Mouse (Mus musculus): Measurements from ENCODE around the gene Tgif1. TPM values are rescaled to one million over a fixed set of nuclear protein-coding genes. Genes with fewer than 3 reads are reported as not detected.

Gene Tgif1
- polyA plus RNA-seq, 1 experiment from 2014 or later: 26.7 TPM

DNA sequence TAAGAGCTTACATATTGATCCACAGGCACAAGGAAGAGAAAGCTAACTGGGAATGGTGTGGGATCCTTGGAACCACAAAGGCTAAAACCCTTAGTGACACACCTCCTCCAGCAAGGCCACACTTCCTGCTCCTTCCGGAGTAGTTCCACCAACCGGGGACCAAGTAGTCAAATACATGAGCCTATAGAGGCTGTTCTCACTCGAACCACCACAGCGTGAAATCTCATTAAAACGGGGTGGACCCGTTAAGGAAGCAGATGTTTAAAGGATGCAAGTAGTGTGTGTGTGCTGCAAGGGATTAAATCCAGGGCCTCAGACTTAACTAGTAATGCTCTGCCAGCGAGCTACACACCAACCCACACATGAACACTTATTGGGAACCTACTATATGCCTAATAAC lies 27.8 kb upstream of the Tgif1 start:
- WGBS: 38% methylated on average over 7 of the region's 7 CpGs
- Histone ChIP-seq H3K27ac (replicated peaks) (no peak overlapping the region), H3K9ac (no peak overlapping the region), H3K4me3 (no peak overlapping the region), H3K27me3 (no peaks in the 10 kb centered on the region), H3K36me3 (no peaks in the 10 kb centered on the region), H3K9me3 (no peaks in the 10 kb centered on the region), H3K4me2 (no peak overlapping the region), H3K4me1 (replicated peaks) (no peaks in the 10 kb centered on the region)
- ATAC-seq (ENCODE audit: low read depth): no peak

DNA sequence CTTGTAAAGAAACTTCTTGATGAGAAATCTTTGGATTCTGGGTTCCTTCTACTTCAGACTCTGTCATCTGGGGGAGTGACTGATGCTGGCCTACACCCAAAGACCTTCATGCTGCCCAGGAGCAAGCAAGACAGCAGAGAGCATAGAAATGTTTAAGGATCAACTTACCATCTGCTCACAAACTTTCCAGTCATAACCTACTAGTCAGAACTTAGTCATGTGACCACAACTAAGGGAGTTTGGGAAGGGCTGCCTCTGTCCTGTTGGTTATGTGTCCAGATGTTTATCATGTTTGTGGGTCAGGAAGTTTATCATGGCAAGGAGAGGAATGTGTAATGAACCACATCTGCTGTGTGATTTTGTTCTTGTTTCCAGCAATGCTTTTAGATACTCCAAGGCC lies 24.9 kb upstream of the Tgif1 start:
- Histone ChIP-seq H3K4me2 (no peak overlapping the region), H3K27me3 (no peaks in the 10 kb centered on the region), H3K9me3 (no peaks in the 10 kb centered on the region), H3K9ac (no peak overlapping the region), H3K36me3 (no peaks in the 10 kb centered on the region), H3K4me1 (replicated peaks) (peaks cover 7% of the 10 kb centered on the region), H3K4me3 (no peak overlapping the region), H3K27ac (replicated peaks) (no peak overlapping the region)
- no peak for ATAC-seq (ENCODE audit: low read depth)

DNA sequence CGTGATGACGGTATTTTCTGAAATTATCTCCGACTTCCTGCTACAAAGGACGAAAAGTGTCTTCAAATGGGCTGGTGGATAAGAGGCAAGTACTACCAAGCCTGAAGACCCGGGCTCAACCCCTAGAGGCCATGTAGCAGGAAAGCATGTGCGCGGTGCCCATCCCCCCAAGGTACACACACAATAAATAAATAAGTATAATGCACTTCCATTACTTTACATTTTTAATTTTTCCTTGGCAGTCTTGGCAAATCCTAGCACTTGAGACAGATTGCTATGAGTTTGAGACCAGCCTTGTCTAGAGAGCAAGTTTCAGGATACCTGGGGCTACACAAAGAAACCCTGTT lies 20.4 kb upstream of the Tgif1 start:
- peaks cover 21% of the 10 kb centered on the region for H3K4me1 ChIP-seq (replicated peaks)
- no peaks in the 10 kb centered on the region for H3K27me3 ChIP-seq
- no peaks in the 10 kb centered on the region for H3K9me3 ChIP-seq
- H3K4me2 ChIP-seq: peak overlapping the region; percentile 54
- 57% methylated on average over 7 of the region's 7 CpGs for WGBS
- peak overlapping the region; percentile 18 for H3K4me3 ChIP-seq
- no peak for ATAC-seq (ENCODE audit: low read depth)
- no peaks in the 10 kb centered on the region for H3K36me3 ChIP-seq
- no peak overlapping the region for H3K27ac ChIP-seq (replicated peaks)
- no peak overlapping the region for H3K9ac ChIP-seq

DNA sequence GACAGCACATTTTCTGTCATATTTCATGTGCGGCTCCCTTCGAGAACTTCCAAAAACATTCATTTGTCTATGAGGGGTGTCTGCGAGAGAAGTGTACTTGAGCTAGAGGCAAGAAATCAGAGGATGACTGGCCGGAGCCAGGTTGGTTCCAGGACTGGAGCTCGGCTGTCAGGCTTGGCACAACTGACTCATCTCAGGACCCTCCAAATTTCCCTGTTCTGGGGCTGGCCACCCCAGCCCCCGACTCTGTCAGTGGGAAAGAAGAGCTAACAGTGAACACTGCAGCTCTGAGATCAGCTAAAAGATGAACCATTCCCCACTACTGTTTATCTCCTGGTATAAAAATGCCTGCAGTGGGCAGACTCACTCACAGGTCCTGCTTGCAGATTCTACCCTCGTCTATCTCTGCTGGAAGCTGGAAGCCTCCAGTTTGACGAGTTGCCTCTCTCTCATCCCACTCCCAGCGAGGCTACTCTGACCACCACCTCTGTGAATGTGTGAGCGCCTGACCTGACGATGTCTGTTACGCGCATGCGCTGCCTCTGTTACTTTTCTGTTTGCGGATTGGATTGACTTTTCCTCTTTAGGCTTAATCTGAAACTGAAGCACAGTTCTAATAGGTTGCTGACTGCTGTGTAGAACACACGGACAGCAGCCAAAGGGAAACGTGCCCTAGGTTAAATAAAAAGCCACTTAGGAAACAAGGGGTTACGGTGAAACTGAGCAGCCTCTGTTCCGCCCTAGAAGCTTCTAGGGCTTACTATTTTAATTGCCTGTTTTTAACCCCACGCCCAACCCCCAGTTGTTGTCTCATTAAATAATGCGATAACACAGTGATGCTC lies 19.8 kb upstream of the Tgif1 start:
- Histone ChIP-seq H3K27me3 (no peaks in the 10 kb centered on the region), H3K4me3 (peak overlapping the region; percentile 18), H3K27ac (replicated peaks) (peak overlapping the region; percentile 38), H3K9me3 (no peaks in the 10 kb centered on the region), H3K4me1 (replicated peaks) (peaks cover 21% of the 10 kb centered on the region), H3K36me3 (no peaks in the 10 kb centered on the region), H3K4me2 (peak overlapping the region; percentile 54), H3K9ac (peak overlapping the region; percentile 53)
- WGBS: 25% methylated on average over 21 of the region's 21 CpGs
- ATAC-seq (ENCODE audit: low read depth): peak; percentile 60; the same call in 1 of the 2 replicates

DNA sequence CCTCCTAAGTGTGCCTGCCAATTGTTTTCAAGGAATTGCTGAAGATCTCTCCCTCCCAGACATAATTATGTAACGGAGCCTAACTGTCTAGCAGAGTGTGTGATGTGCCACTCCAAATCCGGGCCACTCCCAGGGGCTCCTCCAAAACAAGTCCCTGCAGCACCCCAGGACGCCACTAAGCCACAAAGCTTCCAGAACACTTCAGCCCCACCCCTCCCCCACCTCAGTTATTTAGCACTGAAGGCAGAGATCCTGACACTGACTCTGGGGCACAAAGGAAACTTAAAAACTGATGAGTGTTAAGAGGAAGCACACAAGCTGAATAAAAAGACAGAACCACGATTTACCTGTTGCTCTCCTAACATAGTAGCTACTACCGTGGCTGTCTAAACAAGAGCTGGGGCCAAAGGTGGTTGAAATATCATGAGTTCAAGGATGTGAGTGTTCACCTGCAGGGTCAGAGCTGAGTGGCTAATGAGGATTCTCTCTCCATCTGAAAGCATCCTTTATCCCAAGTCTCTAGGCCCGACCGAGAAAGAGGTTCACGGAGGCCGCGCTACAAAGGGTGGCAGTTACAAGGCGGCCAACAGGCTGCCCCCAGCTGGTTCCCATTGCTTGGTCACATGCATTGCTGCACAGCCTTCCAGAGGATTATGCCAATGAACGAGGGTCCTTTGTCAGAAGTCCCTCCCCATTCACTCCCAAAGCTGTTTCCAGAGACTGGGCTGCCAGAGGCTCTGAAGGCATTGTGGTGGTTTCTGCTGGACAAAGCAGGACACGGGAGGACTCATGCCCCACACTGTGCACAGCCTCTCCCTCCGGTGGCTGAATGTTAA lies 19.0 kb upstream of the Tgif1 start:
- H3K36me3 ChIP-seq: no peaks in the 10 kb centered on the region
- WGBS: 4% methylated on average over 14 of the region's 14 CpGs
- H3K4me1 ChIP-seq (replicated peaks): peaks cover 21% of the 10 kb centered on the region
- 0 out of 2 replicates have a peak overlapping the region, but pooled peaks have one; percentile 18 for H3K4me3 ChIP-seq
- H3K9ac ChIP-seq: peak overlapping the region; percentile 53
- H3K27me3 ChIP-seq: no peaks in the 10 kb centered on the region
- peak overlapping the region; percentile 38 for H3K27ac ChIP-seq (replicated peaks)
- peak; percentile 87 for ATAC-seq (ENCODE audit: low read depth)
- H3K4me2 ChIP-seq: peak overlapping the region; percentile 54
- no peaks in the 10 kb centered on the region for H3K9me3 ChIP-seq

DNA sequence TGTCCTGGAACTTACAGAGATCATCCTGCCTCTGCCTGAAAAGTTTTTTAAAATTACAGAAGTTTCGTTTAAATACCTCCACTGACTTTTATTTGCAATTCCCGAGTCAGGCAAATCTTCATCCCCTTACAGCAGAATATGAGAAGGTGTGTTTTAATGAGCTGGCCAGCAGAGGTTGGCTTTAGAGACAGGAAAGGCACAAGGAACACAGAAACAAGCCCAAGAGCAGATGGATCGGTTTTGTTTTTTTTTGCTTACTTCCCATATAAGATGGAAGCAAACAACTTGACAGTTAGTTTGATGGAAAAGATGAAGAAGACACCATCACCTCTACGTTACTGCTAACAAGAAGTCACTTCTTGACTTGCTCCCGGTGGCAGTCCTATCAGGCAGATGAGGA lies 18.3 kb upstream of the Tgif1 start:
- H3K36me3 ChIP-seq: no peaks in the 10 kb centered on the region
- WGBS: 64% methylated on average over 5 of the region's 5 CpGs
- no peaks in the 10 kb centered on the region for H3K27me3 ChIP-seq
- no peak overlapping the region for H3K4me2 ChIP-seq
- H3K4me1 ChIP-seq (replicated peaks): peaks cover 21% of the 10 kb centered on the region
- ATAC-seq (ENCODE audit: low read depth): no peak
- no peak overlapping the region for H3K9ac ChIP-seq
- H3K27ac ChIP-seq (replicated peaks): no peak overlapping the region
- no peak overlapping the region for H3K4me3 ChIP-seq
- H3K9me3 ChIP-seq: no peaks in the 10 kb centered on the region

DNA sequence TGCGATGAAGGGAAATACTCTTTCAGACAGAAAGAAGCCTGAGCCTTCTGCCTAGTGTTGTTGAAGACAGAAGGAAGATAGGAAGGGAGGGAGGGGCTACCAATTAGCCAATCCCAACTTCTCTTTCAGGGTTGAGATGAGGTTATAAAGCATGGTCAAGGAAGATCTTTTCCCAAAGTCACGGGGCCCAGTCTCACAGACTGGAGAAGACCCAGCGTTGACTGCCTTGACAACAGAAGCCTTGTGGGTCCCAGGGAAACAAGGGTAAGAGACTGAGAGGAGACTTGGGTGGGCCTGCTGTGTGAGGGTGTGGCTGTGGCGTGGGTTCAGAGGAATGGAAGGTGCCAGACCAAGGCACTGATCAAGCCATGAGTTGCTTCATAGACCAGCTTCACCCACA lies 17.2 kb upstream of the Tgif1 start:
- Histone ChIP-seq H3K4me2 (no peak overlapping the region), H3K27ac (replicated peaks) (no peak overlapping the region), H3K27me3 (no peaks in the 10 kb centered on the region), H3K9ac (no peak overlapping the region), H3K36me3 (no peaks in the 10 kb centered on the region), H3K9me3 (no peaks in the 10 kb centered on the region), H3K4me3 (no peak overlapping the region), H3K4me1 (replicated peaks) (peaks cover 21% of the 10 kb centered on the region)
- WGBS: 93% methylated on average over 4 of the region's 4 CpGs
- ATAC-seq (ENCODE audit: low read depth): no peak

DNA sequence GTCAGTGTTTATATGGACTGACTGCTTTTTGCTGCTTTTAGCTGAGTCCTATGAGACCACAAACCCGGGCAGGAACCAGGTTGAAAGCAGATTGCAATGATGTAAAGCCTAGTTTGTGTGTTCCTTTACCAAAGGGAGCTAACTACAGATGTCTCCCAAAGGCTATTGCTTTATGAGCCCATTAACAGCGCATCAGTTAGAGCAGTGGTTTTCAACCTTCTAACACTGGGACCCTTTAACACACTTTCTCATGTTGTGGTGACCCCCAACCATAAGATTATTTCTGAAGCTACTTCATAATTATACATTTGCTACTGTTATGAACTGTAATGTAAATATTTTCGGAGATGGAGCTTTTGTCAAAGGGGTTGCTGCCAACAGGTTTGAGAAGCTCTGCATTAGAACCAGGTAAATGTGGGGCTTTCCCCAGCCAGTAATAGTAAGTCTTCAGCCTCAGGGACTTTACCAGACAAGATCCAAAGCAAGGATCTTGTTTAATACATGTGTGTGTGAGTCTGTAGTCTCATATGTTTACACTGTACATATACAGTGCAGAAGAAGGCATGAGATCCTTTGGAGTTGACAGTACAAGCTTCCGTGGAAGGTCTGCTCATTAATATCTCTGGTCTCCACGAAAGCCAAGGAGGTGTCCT lies 15.4 kb upstream of the Tgif1 start:
- Histone ChIP-seq H3K4me2 (no peak overlapping the region), H3K4me1 (replicated peaks) (peaks cover 19% of the 10 kb centered on the region), H3K27ac (replicated peaks) (no peak overlapping the region), H3K9me3 (no peaks in the 10 kb centered on the region), H3K9ac (no peak overlapping the region), H3K36me3 (no peaks in the 10 kb centered on the region), H3K4me3 (no peak overlapping the region), H3K27me3 (no peaks in the 10 kb centered on the region)
- no peak for ATAC-seq (ENCODE audit: low read depth)
- WGBS: 72% methylated on average over 5 of the region's 5 CpGs

DNA sequence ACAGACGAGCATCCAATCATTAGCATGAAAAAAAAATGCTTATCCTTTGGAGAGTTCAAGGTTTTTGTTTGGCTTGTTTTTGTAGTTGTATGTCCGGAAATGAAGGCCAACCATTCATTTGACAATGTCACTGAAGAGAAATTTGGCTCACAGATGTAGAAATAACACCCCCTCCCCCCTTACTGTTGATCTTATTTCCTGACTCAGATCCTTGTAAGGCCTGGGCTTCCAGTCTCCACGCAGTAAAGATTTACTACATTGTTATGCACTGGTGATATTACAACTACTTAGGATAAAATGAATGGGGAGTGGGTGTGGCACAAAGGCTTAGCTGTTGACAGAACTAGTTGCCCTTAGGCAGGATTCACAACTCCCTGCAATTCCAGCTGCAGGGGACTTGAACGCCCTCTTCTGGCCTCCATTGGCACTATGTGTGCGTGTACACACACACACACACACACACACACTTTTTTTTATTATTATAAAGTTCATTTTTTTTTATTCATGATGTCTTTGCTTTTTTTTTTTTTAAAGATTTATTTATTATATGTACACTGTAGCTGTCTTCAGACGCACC lies 13.3 kb upstream of the Tgif1 start:
- Histone ChIP-seq H3K4me1 (replicated peaks) (no peaks in the 10 kb centered on the region), H3K9ac (no peak overlapping the region), H3K4me2 (no peak overlapping the region), H3K36me3 (peaks cover 3% of the 10 kb centered on the region; the same call in 1 of the 2 replicates), H3K27ac (replicated peaks) (no peak overlapping the region), H3K27me3 (no peaks in the 10 kb centered on the region), H3K9me3 (0 out of 2 replicates have a peak, but pooled peaks cover 4% of the 10 kb centered on the region), H3K4me3 (no peak overlapping the region)
- no peak for ATAC-seq (ENCODE audit: low read depth)
- WGBS: 92% methylated on average over 6 of the region's 6 CpGs

DNA sequence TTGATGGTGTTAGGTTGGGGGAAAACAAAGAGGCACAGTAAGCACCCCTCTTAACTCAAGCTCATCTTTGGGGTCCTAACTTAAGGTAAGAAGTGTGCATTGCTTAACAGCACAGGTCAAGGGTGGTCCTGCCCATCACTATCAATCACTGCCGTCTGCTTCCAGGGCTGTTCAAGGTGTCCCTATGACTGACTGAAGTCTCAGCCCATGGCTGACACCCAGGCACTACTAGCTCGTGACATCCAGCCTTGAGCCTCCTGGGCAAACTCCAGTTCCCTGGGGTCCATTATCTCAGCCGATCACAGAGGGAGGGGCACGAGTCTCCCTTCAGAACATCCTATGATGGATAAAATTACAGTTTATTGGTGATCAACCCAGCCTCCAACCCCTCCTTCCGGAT lies 12.7 kb upstream of the Tgif1 start:
- Histone ChIP-seq H3K27ac (replicated peaks) (no peak overlapping the region), H3K36me3 (peaks cover 3% of the 10 kb centered on the region; the same call in 1 of the 2 replicates), H3K4me2 (no peak overlapping the region), H3K4me1 (replicated peaks) (no peaks in the 10 kb centered on the region), H3K4me3 (no peak overlapping the region), H3K27me3 (no peaks in the 10 kb centered on the region), H3K9me3 (0 out of 2 replicates have a peak, but pooled peaks cover 4% of the 10 kb centered on the region), H3K9ac (no peak overlapping the region)
- WGBS: 80% methylated on average over 5 of the region's 5 CpGs
- ATAC-seq (ENCODE audit: low read depth): no peak

DNA sequence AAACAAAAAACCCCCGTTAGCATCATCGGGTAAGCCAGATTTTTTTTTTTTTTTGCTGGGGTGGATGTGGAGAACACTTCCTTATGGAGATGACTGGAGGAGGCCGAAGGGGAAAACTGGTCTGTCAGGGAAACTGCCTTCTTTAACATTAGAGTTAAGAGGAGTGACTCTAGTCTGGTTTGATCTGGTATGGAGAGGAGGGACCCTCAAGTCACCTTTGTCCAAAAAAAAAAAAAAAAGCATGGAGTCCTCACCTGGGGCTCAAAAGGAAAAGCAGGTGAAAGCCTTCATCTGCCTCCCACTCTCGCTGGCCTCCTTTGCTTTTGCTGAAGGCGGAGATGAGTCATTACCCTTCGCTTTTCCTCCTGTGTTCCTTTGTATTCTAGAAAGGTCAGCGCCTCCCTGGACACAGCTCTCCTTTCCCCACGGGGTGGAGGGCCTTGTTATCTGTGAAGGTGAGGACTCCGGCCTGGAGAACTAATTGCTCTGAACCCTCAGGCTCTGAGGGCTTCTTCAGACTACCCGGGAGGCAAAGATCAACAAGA lies 11.8 kb upstream of the Tgif1 start:
- peaks cover 3% of the 10 kb centered on the region; the same call in 1 of the 2 replicates for H3K36me3 ChIP-seq
- WGBS: 82% methylated on average over 10 of the region's 10 CpGs
- no peaks in the 10 kb centered on the region for H3K4me1 ChIP-seq (replicated peaks)
- 0 out of 2 replicates have a peak, but pooled peaks cover 4% of the 10 kb centered on the region for H3K9me3 ChIP-seq
- no peak overlapping the region for H3K9ac ChIP-seq
- H3K27me3 ChIP-seq: no peaks in the 10 kb centered on the region
- no peak for ATAC-seq (ENCODE audit: low read depth)
- no peak overlapping the region for H3K4me3 ChIP-seq
- no peak overlapping the region for H3K4me2 ChIP-seq
- H3K27ac ChIP-seq (replicated peaks): no peak overlapping the region

Measured in neural tube, embryonic 13.5 days (tissue).